Mouse (Mus musculus): Measurements from ENCODE around the gene Gnl3l. TPM values are rescaled to one million over a fixed set of nuclear protein-coding genes. Genes with fewer than 3 reads are reported as not detected.

Gnl3l gene
- polyA plus RNA-seq, 1 experiment from 2014 or later, result 22.1 TPM

DNA sequence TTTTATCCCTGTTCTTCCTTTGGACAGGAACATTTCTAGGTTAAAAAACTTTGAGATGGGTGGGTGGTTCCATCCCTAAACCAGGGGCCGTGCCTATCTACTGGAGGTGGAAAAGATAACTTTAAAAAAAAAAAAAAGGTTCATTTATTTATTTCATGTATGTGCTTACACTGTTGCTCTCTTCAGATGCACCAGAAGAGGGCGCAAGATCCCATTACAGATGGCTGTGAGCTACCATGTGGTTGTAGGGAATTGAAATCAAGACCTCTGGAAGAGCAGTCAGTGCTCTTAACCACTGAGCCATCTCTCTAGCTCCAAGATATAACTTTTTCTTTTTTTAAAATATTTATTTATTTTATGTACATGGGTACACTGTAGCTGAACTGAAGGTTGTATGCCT lies 54.1 kb downstream of the Gnl3l start:
- Histone ChIP-seq H3K36me3 (ENCODE audit: insufficient read depth, low read length) (no peaks in the 10 kb centered on the region), H3K9me3 (replicated peaks; ENCODE audit: low read length) (no peaks in the 10 kb centered on the region), H3K27me3 (ENCODE audit: insufficient read depth, low read length) (no peaks in the 10 kb centered on the region), H3K9ac (ENCODE audit: low read depth, low read length) (no peak overlapping the region), H3K4me3 (replicated peaks; ENCODE audit: low read depth, low read length) (no peak overlapping the region), H3K27ac (no peak overlapping the region), H3K4me1 (replicated peaks; ENCODE audit: insufficient read depth, low read length) (no peaks in the 10 kb centered on the region), H3K4me2 (ENCODE audit: low read length) (no peak overlapping the region)
- 26% methylated on average over 2 of the region's 2 CpGs for WGBS
- peak; percentile 11 for DNase-seq (ENCODE audit: low spot score)
- no peak for ATAC-seq (replicated peaks; ENCODE audit: low FRiP score, low read depth)
- TF ChIP-seq CTCF (IDR thresholded peaks at IDR 0.05; ENCODE audit: low read depth), result peak; percentile 44

DNA sequence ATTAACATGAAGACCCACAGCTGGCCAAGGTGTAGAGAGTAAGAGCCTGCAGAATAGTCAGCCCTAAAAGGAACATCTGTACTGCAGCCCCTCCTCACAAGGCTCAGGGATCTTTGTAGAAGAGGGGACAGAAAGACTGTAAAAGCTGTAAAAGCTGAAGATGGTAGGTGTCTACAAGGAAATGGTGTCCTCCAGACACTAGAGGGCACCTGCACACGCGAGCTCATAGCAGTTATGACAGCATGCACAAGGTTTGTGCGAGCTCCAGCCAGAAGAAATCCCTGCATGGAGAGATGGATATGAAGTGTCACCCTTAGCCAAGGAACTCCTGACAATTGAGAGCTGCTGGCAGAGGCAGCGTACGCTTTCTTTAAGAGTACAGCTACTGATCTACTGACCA lies 56.4 kb downstream of the Gnl3l start:
- H3K4me2 ChIP-seq (ENCODE audit: low read length), result no peak overlapping the region
- ATAC-seq (replicated peaks; ENCODE audit: low FRiP score, low read depth), result no peak

DNA sequence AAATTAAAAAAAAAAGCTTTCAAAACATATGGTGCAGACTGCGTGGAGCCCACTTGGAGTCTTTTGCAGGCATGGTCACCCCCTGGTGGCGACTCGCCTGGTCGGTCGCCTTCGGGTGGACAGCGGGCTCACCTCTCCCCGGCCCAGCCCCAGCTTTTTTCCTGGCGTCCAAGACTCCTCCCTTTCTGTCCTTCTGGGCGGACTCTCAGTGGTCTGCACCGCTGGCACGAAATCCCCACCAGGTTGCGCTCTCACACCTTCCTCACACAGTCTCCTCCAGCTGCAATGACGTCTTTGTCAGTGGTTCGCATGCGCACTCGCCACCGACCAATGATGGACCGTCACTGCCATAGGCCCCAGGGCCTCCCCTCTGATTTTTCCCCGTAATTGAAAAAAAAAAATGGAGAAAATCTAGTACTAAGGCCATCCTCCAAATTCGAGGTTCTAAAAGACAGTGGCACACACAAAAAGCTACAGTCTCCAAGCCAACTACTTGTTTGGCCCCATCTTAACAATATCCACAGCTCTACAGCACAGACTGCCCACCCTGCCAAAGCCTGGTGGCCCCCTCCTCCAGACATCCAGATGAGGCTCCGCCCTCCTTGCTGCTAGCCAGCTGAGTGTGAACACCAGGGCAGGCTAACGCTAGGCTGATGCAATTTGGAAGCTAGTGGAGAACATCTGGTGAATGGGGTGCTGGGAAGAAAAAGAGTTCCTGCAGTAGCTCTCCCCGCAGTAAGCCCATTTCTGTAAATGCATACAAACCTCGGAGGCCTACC lies 60.4 kb downstream of the Gnl3l start:
- Histone ChIP-seq H3K9ac (ENCODE audit: low read depth, low read length) (no peak overlapping the region), H3K4me3 (replicated peaks; ENCODE audit: low read depth, low read length) (no peak overlapping the region), H3K27ac (peak overlapping the region; percentile 52), H3K36me3 (ENCODE audit: insufficient read depth, low read length) (no peaks in the 10 kb centered on the region), H3K9me3 (replicated peaks; ENCODE audit: low read length) (no peaks in the 10 kb centered on the region), H3K4me2 (ENCODE audit: low read length) (peak overlapping the region; percentile 41), H3K27me3 (ENCODE audit: insufficient read depth, low read length) (no peaks in the 10 kb centered on the region), H3K4me1 (replicated peaks; ENCODE audit: insufficient read depth, low read length) (no peaks in the 10 kb centered on the region)
- 32% methylated on average over 25 of the region's 25 CpGs for WGBS
- peak; percentile 79 for TF ChIP-seq CTCF (IDR thresholded peaks at IDR 0.05; ENCODE audit: low read depth)
- DNase-seq (ENCODE audit: low spot score), result peak; percentile 95
- peak; percentile 98 for ATAC-seq (replicated peaks; ENCODE audit: low FRiP score, low read depth)

More for the DNA sequence above, 56.4 kb downstream of the Gnl3l start:
- no peaks in the 10 kb centered on the region for H3K36me3 ChIP-seq (ENCODE audit: insufficient read depth, low read length)
- H3K27ac ChIP-seq, result no peak overlapping the region
- H3K9ac ChIP-seq (ENCODE audit: low read depth, low read length), result no peak overlapping the region
- H3K4me1 ChIP-seq (replicated peaks; ENCODE audit: insufficient read depth, low read length), result no peaks in the 10 kb centered on the region
- no peak overlapping the region for H3K4me3 ChIP-seq (replicated peaks; ENCODE audit: low read depth, low read length)
- H3K9me3 ChIP-seq (replicated peaks; ENCODE audit: low read length), result no peaks in the 10 kb centered on the region
- no peaks in the 10 kb centered on the region for H3K27me3 ChIP-seq (ENCODE audit: insufficient read depth, low read length)
- 57% methylated on average over 5 of the region's 5 CpGs for WGBS
- DNase-seq (ENCODE audit: low spot score), result peak; percentile 4
- peak; percentile 52; the same call in 1 of the 2 replicates for TF ChIP-seq CTCF (IDR thresholded peaks at IDR 0.05; ENCODE audit: low read depth)

DNA sequence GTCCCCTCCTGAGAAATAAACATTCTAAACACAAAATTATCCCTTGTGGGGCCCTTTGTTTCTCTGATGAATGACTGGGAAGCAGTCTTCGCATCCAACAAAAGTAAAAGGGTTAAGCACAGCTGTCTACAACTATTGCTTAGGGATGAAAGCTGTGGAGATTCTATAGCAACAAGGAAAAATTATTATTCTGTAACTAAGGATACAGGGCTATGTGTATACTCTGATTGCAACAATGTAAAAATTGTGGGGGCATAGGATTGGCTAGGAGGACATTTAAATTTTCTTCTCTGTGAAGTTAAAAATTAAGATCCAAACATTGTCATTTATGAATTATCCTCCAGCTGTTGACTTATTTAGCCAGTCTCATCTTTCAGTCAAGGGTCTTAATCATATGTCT lies 61.1 kb downstream of the Gnl3l start:
- TF ChIP-seq CTCF (IDR thresholded peaks at IDR 0.05; ENCODE audit: low read depth), result no peak
- Histone ChIP-seq H3K4me1 (replicated peaks; ENCODE audit: insufficient read depth, low read length) (no peaks in the 10 kb centered on the region), H3K27ac (no peak overlapping the region), H3K27me3 (ENCODE audit: insufficient read depth, low read length) (no peaks in the 10 kb centered on the region), H3K4me3 (replicated peaks; ENCODE audit: low read depth, low read length) (no peak overlapping the region), H3K9ac (ENCODE audit: low read depth, low read length) (no peak overlapping the region), H3K4me2 (ENCODE audit: low read length) (peak overlapping the region; percentile 41; the same call in 1 of the 2 replicates), H3K9me3 (replicated peaks; ENCODE audit: low read length) (no peaks in the 10 kb centered on the region), H3K36me3 (ENCODE audit: insufficient read depth, low read length) (no peaks in the 10 kb centered on the region)
- 44% methylated on average over 1 of the region's 1 CpGs for WGBS
- ATAC-seq (replicated peaks; ENCODE audit: low FRiP score, low read depth) (no peak), DNase-seq (ENCODE audit: low spot score) (peak; percentile 48)

DNA sequence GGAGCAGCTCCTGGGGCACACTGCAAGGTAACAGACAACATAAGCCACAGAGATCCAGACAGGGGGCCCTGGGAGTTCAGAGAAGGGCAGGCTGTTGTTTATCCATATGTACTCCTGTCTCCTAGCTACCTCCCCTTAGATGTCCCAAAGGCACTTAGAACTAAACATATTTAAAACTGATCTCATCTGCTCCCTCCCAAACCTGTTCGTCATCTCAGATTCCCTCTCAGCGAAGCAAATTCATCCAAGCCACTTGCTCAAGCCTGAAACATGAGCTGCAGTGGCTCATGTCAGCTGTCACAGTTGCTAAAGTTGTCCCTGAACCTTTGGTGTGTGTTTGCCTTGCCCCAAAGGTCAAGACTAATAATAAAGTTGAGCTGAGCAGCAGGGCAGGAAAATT lies 61.7 kb downstream of the Gnl3l start:
- H3K4me2 ChIP-seq (ENCODE audit: low read length), result no peak overlapping the region
- H3K4me1 ChIP-seq (replicated peaks; ENCODE audit: insufficient read depth, low read length), result no peaks in the 10 kb centered on the region
- no peaks in the 10 kb centered on the region for H3K27me3 ChIP-seq (ENCODE audit: insufficient read depth, low read length)
- H3K9me3 ChIP-seq (replicated peaks; ENCODE audit: low read length), result no peaks in the 10 kb centered on the region
- ATAC-seq (replicated peaks; ENCODE audit: low FRiP score, low read depth) (no peak), DNase-seq (ENCODE audit: low spot score) (peak; percentile 53)
- H3K4me3 ChIP-seq (replicated peaks; ENCODE audit: low read depth, low read length), result no peak overlapping the region
- H3K27ac ChIP-seq, result no peak overlapping the region
- no peak overlapping the region for H3K9ac ChIP-seq (ENCODE audit: low read depth, low read length)
- H3K36me3 ChIP-seq (ENCODE audit: insufficient read depth, low read length), result no peaks in the 10 kb centered on the region
- TF ChIP-seq CTCF (IDR thresholded peaks at IDR 0.05; ENCODE audit: low read depth), result no peak
- WGBS, result 44% methylated on average over 2 of the region's 2 CpGs

DNA sequence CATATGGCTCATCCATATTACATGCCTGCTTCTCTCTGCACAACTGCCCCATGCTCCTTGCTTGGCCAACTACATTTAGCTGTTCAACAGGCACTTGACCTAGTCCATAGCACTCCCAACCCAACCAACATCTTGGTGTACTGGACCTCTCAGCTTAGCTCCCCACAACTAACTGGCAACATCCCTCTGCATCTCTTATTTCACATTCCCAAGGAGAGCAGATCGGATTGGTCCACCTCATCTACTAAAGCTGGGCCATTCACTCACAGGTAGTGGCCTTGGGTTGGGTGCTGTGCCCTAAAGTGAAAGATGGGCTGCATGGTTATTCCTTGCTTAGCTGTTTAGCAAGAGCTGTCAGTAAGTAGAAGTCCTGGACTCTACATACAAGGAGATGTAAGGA lies 62.4 kb downstream of the Gnl3l start:
- H3K4me1 ChIP-seq (replicated peaks; ENCODE audit: insufficient read depth, low read length), result no peaks in the 10 kb centered on the region
- no peak overlapping the region for H3K9ac ChIP-seq (ENCODE audit: low read depth, low read length)
- no peak for DNase-seq (ENCODE audit: low spot score)
- H3K27ac ChIP-seq, result no peak overlapping the region
- H3K4me2 ChIP-seq (ENCODE audit: low read length), result no peak overlapping the region
- H3K27me3 ChIP-seq (ENCODE audit: insufficient read depth, low read length), result no peaks in the 10 kb centered on the region
- TF ChIP-seq CTCF (IDR thresholded peaks at IDR 0.05; ENCODE audit: low read depth), result no peak
- no peak for ATAC-seq (replicated peaks; ENCODE audit: low FRiP score, low read depth)
- no peaks in the 10 kb centered on the region for H3K9me3 ChIP-seq (replicated peaks; ENCODE audit: low read length)
- H3K4me3 ChIP-seq (replicated peaks; ENCODE audit: low read depth, low read length), result no peak overlapping the region
- H3K36me3 ChIP-seq (ENCODE audit: insufficient read depth, low read length), result no peaks in the 10 kb centered on the region
- 93% methylated on average over 1 of the region's 1 CpGs for WGBS

Other genes with a start within 250 kb of the Gnl3l start
- gene Maged2, start 203.0 kb downstream of the Gnl3l start, polyA plus RNA-seq (2015; fragmentation: Nextera tagmentation; extraction: Ambion mirVana), result 449 and 472 TPM in 2 replicates
- 8.7 and 9.7 TPM in 2 replicates for gene Fgd1, start 28.8 kb upstream of the Gnl3l start, polyA plus RNA-seq (2015; fragmentation: Nextera tagmentation; extraction: Ambion mirVana)
- gene Tsr2, start 79.2 kb upstream of the Gnl3l start, polyA plus RNA-seq (2015; fragmentation: Nextera tagmentation; extraction: Ambion mirVana), result 30.8 and 33.7 TPM in 2 replicates
- 1.5 and 1.8 TPM in 2 replicates for gene Wnk3, start 180.8 kb upstream of the Gnl3l start, polyA plus RNA-seq (2015; fragmentation: Nextera tagmentation; extraction: Ambion mirVana)

All from kidney, postnatal 0 days (tissue).